Mouse (Mus musculus) left cerebral cortex, postnatal 14 days (tissue): ENCODE data around the gene Mcts1. TPM values are rescaled to one million over a fixed set of nuclear protein-coding genes. Genes with fewer than 3 reads are reported as not detected.

Experiments
- DNase-seq, 2 experiments: peaks; one replicate each; pipeline ENCODE4 v3.0.0; 2021 to 2022; ENCODE audit warnings: low spot score in 2 of 2, mixed read lengths in 1 of 2
- intact Hi-C: fragments of 180-260 bp; cut with DNase I; formaldehyde crosslinking; loops from one replicate; pipeline ENCODE4 v1.15.1; 2025
- total RNA-seq, 2 experiments: library from RNA; stranded (reverse); gene quantifications; 2 replicates each; pipeline ENCODE4 v1.2.3; 2021

Mcts1 gene
- total RNA-seq, 2 experiments from 2014 or later: 76.0 to 76.2 TPM

GRCm38 (mm10) chrX:38650404-38651039 lies 50.1 kb downstream of the Mcts1 start:
- intact Hi-C loops: no loop called here
- no peak for DNase-seq

- DNase-seq: no peak
- intact Hi-C loops: no loop called here
Observed at GRCm38 (mm10) chrX:38651167-38651566, 50.8 kb downstream of the Mcts1 start.

- intact Hi-C loops: no loop called here
- no peak for DNase-seq
Observed at GRCm38 (mm10) chrX:38653181-38653580, 52.8 kb downstream of the Mcts1 start.

DNA sequence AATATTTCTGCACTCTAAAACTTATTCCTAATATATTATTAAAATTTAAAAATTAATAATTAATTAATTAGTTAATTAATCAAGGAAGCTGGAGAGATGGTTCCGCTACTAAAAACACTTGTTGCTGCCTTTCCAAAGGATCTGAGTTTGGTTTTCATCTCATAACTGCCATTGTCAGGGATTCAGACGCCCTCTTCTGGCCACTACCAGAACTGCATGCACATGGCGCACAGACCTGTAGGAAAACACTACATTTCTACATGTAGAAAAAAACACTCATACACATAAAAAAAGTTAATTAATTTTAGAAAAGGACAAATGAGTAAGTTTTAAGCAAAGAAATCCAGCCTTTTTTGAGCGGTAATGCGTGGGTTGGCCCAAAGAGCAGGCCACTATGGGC lies 54.3 kb downstream of the Mcts1 start:
- intact Hi-C loops: no loop called here
- DNase-seq: no peak

DNA sequence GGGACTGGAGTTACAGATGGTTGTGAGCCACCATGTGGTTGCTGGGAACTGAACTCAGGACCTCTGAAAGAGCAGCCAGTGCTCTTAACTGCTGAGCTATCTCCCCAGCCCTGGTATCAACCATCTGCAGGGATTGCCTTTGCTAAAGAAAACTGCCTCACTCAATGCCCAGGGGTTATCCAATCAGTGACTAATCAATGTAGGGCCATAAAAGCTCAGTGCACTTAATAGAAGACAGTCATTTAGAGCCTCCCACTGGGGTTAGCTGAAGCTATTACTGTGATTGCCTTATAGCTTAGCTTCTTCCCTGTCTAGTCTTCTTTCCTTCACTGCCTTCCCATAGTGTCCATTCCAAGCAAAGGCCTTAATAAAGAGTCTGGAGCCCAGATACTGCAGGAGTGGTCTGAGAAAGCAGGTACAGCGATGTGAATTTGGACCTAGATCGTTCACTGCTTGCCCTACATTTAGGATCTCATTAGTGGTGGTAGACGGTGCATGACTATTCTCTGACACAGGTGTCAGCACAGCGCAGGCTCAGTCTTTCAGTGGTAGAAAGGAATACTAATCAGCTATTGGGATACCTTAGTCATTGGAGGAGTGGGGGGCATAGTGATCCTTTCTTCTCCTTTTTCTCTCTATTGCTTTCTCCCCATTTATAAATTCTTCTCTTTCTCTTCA lies 56.0 kb downstream of the Mcts1 start:
- DNase-seq: no peak
- intact Hi-C loops: no loop called here

Other genes with a start within 250 kb of the Mcts1 start
- 10 to 100 TPM; 62.5 to 65.5 TPM for gene Lamp2, start 144.1 kb upstream of the Mcts1 start, total RNA-seq
- gene Cul4b, start 24.4 kb upstream of the Mcts1 start, total RNA-seq: 10 to 100 TPM; 37.2 to 41.7 TPM
- 10 to 100 TPM; 20.6 to 20.7 TPM for gene C1galt1c1, start 34.5 kb downstream of the Mcts1 start, total RNA-seq
- gene 6030498E09Rik, start 172.1 kb downstream of the Mcts1 start, total RNA-seq: not detected